Mouse (Mus musculus) olfactory bulb, adult 2 months (tissue): Measurements from ENCODE around the gene Tmem41a.

ENCODE experiments used
- CTCF ChIP-seq: fragments of 200-500 bp; IDR thresholded peaks from 2 replicates; pipeline ENCODE4 v1.5.1; 2012; ENCODE audit warnings: low read depth, mild to moderate bottlenecking, low read length, moderate library complexity; ENCODE audit not compliant: insufficient read depth
- POLR2A ChIP-seq: fragments of 200-500 bp; IDR thresholded peaks from 2 replicates; pipeline ENCODE4 v1.6.1; 2012; ENCODE audit warnings: mild to moderate bottlenecking, low read depth, low read length, moderate library complexity; ENCODE audit not compliant: insufficient read depth

DNA sequence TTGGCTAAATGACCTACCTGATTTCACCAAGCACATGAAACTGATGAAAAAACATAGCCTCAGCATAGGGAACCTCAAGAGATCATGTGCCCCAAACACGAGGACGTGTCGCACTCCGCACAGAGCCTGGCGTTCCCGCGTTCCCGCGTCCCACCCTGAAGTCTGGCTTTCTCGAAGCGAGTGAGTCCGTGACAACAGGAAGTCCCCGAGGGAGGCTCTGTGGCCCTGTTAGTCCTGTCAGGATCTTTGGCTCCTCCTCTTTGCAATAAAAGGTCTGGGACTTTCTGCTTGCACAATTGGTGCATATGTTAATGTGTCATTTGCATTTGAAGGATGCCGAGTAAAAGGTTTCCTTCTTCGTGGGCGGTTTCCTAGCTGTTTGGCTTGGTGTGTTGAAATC lies 48.0 kb upstream of the Tmem41a start, which contains the start of gene Liph:
- TF ChIP-seq CTCF: no peak
- no peak for TF ChIP-seq POLR2A
